Mouse (Mus musculus) lung, postnatal 10 days (tissue): ENCODE results near the gene Elovl6.

Experiments used
- DNase-seq: peaks from one replicate; pipeline ENCODE4 v3.0.0; 2021

Elovl6 gene

DNA sequence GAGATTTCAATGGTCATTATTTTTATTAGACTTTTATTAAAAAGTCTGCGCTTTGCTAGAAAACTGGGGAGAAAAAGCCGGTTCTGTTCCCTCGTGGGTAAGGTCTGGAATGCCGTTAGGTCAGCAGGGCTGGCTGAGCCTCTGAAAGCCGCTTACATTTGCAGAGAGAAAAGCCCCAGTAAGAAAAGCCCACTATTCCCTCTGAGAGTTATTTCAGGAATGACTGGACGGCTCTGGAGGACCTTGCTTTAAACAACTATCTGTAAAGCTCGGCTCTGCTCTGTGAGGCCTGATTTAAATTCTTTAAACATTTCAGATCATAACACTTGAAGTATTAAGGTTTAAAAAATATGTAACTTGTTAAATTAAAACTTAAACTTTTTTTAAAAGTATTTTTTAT, 36.4 kb downstream of the Elovl6 start:
- no peak for DNase-seq

DNA sequence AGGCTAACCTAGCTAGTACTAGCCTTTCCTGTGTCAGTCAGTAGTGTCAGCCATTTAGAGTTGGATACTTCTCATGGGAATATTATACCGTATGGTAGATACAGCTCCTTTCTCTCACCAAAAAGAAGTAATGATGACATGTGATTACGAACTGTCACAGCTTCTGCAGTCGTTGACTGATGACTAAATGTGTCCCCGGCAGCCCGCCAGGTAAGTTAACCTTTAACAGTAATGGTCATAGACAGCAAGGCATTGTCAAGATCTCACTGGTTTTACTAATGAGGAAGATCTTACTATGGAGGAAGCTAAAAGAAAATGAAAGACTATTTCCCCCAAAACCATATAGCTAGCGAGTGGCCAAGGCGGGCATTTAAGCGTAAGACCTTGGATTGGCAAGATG, 38.8 kb downstream of the Elovl6 start:
- no peak for DNase-seq

DNA sequence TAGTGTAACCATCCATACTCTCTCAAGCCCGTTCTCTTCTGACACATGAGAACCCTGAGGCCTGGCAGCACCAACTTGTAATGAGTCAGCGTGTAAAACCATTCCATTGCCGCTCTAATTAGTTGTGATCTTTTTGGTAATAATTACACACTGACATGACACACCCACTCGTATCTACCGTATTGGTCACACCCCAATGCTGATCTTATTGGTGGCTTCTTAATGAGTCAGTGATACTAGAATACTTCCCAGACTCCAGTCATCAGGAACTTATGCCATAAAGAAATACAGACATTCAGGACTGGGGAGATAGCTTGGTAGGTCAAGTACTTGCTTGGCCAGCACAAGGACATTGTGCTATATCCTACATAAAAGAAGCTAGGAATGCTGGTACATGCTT, 39.5 kb downstream of the Elovl6 start:
- DNase-seq: no peak

DNA sequence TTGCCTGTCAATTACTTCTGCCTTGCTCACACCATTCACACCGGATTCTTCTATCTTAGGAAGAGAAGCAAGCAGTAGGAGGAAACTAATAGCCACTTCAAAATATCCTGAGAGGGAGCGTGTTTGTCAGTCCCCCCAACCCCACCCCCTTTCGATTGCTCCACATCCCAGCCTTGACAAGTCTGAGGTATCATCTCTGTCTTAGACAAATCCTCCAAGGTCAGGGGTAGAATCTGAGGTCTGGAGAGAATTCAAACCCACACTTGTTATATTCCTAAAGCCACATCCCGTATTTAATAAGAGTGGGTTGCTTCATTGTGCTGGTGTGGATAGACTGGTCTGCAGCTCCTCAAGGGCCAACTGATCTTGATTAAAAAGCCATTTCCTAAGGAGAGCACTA, 40.8 kb downstream of the Elovl6 start:
- DNase-seq: no peak

DNA sequence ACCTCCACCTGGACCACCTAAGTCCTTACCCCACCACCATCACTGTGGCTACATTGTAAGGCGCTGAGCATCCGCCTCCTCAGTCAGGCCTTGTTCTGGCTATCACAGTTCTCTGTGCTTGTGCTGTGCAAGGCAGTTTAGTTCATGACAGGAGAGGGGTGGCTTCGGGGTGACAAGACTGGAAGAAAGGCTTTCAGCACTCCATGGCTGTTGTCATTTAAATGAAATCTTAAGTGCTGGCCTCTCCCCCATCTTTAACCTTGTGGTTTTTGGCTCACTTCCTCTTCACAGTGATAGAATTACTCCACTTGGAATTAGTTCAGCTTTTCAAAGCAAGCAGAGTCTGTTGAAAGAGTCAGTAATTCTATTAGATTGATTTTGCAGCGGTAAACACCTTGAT, 41.5 kb downstream of the Elovl6 start:
- no peak for DNase-seq

DNA sequence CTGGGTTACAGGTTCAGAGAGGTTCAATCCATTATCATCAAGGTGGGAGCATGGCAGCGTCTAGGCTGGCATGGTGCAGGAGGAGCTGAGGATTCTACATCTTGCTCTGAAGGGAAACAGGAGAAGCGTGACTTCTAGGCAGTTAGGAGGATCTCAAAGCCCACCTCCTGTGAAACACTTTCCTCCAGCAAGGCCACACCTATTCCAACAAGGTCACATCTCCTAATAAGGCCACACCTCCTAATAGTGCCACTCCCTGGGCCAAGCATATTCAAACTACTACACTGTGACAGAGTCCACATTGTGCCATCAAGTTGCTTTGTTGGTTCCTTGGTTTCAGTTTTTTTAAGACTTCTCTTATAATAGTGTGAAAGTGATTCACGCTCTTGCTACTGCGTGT, 42.9 kb downstream of the Elovl6 start:
- DNase-seq: no peak

DNA sequence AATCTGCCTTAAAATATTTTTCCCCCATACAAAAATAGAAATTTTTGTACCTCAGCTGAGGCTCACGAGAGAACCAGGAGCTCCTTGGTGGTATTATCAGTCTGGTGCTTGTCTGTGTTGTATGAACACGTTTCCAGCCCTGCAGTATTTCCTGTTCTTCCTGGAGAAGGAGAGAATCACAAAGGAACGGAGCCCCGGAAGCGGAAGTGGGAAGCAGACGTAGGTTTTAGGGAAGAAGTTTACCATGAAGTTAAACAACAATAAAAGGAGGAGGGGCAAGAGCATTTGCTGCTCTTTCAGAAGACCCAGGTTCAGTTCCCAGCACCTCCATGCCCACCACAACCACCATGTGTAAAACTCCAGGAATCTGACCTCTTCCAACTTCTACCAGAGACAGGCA, 44.4 kb downstream of the Elovl6 start:
- DNase-seq: no peak

DNA sequence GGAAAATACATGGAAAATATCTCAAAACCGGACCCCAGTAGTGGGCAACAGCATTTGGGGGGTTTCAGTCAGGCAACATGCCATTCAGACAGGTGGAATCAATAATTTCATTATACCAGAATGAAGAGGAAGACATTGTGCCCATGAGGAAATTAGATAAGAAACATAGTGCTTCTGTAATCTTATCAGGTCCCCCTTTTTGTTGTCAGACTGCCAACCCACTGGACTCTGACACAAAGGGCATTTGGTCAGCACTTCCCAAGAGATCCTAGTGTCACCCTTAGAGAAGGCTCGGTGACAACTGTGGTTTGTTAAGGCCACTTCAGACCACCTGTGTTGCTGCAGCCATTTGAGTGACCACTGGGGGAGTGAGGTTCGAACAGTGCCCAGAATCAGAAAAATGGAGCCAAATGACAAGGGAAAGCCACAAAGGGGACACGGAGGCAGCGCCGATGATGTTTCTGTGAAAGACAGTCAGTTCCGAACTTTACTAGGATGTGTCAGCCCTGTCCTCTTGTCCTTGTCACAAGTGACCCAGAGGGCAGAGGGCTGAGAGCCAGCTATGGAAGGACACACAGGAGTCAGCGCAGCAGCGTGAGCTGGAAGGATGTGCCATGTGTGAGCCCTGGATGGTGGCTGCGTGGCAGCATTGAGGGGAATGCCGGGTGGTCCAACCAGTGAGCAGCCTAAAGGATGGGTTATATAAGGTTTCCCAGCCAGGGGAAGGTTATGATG, 46.8 kb downstream of the Elovl6 start:
- no peak for DNase-seq

DNA sequence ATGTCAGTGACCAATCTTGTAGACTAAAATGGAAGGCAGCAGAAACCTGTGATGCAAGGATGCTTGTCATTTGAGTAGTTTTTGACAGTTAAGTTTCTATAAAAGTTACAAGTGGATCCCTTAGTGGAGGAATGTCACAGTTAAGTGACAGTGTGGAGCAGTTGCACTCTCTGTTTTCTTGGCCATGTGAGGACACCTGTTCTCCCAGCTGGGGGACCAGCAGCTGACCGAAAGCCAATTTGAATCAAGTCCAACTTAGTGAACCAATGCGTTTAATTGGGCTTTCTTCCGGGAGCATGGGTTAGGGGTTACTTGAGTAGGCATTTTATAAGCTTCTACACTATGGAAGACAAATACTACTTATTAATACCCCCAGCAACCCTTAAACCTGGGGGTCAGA, 48.9 kb downstream of the Elovl6 start:
- DNase-seq: no peak

DNA sequence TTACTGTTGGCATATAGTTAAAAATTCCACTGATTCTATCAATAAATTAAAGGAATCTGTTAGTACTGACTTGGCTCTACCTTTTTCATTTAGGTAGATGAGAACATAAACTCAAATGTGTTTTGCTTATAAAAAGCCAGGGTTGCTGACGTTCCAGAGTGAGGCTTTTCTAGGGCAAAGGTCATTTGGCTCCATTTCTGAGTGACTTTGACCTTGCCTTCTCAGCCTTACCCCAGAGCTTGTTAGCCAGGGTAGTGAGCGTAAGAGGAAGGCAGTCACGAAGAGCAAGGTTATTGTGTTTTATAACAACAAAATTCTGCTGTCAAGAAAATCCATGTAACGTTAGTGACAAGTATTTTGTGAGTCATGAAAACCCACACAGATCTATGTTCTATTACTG, 50.3 kb downstream of the Elovl6 start:
- DNase-seq: no peak

DNA sequence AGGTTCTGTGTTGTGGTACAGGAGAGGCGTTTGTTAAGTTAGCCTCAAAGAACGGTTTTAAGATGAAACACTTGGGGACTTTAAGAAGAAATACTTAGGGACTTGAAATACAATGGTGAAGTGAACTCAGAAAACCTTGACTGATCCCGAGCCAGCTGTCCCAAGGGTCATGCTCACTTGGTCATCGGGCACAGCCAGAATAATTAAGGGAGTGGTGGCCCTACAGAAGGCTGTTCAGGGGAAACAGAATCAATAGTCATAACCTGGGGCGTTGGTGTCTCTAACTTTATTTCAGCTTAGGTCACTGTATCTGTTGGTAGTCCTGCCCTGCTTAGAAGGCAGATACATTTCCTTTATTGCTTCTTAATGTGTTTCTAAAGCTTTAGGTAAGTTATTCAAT, 51.1 kb downstream of the Elovl6 start:
- DNase-seq: no peak

DNA sequence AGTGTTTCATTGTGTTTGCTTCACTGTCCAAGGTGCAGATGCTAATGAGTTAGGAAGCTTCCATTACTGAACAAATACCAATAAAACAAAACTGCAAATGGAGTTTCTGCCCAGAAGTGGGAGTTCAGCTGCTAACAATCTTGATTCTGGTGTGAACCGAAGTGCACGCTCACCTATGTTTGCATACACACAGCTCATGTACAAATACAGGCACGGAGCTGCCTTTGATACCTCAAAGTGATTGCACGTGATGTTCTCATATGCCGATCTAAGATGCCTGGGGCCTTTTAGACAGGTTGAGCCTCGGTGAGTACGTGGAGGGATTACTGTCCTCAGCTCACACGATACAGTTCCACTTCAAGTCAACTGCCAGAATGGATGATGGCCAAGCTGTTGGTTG, 55.8 kb downstream of the Elovl6 start:
- DNase-seq: no peak

DNA sequence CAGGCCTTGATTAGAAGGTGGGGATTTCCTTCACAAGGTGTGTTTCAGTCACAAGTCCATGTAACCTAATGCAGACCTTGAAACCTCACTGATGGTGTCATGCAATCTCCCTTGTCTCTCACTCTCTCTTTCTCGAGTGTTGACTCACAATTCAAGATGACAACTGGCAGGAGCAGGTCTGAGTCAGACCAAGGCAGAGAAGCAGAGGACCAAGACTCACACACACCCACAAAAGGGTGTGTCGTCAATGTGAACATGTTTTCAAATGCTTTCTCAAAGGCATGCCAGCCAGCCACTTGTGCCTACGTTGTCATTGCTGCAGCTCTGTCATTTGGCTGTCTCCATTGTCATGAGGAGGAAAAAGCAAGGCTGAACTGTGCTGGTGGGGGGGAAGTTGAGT, 56.6 kb downstream of the Elovl6 start:
- DNase-seq: no peak

DNA sequence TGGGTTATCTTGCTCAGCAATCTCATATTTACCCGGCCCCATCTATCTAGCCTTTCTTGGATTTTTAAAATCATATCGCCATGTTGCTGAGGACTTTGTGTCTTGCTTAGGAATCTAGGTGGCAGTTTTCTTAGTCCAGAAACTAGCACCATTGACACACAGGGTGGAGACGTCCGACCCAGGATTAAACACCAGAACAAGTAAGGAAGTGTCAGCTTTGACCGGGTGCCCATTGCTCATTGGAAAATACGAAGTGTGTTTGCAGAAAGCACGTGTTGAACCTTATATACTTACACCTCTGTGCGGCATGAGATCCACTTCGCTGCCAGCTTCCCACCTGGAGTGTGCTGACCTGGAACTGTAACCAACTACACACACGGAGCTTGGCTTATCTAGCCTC, 57.5 kb downstream of the Elovl6 start:
- no peak for DNase-seq

DNA sequence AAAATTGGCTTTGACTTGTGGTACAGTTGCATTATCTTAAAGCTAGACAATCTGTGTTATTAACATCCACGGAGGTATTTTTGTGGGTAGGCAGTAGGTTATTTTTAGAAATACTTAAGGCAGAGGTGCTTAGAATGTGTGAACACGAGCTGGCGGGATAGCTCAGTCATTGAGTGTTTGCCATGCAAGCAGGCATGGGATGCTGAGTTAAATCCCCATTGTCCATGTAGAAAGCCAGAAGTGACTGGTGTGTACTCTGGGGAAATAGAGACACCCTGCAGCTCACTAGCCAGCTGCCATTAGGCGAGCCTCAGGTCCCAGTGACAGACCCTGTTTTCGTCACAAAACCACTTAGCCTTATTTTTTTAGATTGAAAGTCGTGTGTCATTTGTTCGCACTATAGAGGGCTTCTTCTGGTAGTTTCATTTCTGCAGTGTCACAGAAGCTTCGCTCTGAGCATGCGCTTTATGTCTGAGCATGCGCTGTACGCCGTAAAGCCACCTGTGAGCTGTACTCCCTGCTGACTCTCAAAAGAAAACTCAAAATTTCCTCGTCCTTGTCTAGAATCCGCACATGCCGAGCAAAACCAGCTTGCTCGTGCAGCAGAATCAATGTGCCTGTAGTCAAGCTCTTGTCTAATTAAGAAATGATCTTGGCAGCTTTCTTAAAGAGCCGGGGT, 58.5 kb downstream of the Elovl6 start:
- DNase-seq: no peak

DNA sequence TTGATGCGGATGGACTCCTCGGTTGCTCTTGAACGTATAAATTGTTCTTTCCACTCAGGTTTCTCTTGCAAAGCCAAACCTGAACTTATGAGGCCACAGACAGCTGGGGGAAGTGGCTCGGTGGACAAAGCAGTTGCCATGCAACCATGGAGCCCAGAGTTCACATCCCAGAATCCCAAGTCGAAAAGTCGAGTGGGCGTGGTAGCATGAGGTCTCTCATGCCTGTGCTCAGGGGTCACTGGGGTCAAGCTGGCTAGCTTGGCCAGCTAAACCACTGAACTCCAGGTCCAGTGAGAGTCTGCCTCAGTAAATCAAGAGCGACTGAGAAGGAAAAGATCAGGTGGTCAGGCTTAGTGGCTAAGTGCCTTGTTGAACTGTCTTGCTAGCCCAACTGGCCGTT, 59.1 kb downstream of the Elovl6 start:
- no peak for DNase-seq

DNA sequence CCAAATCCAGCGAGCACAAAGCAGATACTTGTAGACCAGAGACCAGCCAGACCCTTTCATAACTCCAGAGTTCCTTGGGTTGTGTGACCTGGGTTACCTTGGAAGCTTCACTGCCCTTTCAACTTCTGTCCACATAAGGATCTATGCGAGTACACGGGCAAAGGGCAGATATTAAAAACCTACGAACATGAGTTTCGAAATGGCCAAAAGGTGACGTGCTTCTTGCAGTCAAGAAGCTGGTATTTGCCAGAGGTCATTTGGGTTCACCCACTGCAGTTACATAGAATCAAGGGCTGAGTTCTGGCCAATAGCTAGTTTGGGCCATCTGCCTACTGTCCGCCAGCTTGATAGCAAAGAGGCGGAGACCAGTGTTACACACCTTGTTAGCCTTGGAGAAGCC, 59.6 kb downstream of the Elovl6 start:
- DNase-seq: no peak

DNA sequence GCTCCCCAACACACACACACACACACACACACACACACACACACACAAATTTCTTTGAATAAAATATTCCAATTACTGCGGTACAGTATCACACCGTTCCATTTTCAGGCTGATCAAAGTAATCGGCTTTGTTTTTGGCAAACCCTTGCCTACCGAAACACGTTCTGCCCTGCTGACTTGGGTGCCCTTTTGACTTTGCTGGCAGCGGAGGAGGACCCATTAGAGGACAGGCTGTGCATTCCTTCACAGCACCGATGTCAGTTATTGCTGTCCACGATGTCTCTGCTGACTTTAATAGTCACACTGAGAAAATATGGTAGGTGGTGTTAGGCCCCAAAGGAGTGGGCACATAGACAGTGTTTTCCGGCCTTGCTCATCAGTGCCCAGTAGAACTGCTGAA, 60.8 kb downstream of the Elovl6 start:
- no peak for DNase-seq

DNA sequence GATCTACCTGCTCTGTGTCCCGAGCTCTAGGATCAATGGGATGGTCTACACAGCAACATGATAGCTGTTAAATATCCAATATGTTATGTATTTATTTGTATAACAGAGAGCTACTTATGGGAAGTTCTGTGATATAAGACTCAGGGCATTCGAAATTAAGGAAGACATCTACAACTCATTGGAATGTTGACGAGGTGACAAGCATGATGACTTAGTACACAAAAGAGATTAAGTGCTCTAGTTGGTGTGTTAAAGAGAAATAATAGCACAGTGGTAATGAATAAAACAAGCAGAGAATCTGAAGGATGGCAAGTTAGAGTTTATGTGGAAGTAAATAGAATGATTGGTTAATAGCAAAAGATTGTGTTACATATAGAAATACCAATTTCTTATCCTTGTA, 61.6 kb downstream of the Elovl6 start:
- no peak for DNase-seq

DNA sequence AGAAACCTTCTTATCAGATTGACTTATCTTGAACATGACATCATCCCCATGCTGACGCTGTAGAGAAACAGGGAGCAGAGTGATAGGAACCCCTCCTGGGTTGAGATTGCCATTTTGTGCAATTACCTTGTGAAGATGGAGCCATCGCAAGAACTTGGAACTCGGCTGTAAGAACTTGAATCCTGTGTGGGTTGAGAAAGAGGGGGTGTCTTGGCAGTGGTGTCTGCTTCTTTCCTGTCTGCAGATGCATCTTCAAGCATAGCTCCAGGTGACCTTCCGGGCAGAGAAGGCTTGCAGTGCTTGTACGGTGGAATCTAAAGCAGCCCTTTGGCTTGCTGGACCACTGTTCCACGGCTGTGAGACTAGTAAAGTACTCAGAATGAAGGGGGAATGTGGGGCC, 63.9 kb downstream of the Elovl6 start:
- no peak for DNase-seq

DNA sequence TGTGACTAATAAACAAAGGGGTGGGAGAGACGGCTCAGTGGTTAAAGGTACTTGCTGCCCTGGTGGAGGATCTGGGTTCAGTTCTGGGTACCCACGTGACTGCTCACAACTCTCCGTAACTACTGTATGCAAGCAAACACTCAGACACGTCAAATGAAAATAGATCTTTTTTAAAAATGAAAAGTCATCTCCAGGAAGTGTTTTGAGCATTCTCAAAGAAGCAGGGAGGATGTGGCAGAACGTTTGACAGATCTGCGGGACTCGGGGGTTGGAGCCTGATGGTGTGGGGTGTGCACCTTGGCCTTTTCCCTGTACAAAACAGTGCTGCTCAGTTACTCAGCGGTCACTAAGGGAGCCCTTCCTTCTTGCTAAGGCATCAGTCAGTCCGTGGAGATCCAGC, 70.1 kb downstream of the Elovl6 start:
- no peak for DNase-seq

DNA sequence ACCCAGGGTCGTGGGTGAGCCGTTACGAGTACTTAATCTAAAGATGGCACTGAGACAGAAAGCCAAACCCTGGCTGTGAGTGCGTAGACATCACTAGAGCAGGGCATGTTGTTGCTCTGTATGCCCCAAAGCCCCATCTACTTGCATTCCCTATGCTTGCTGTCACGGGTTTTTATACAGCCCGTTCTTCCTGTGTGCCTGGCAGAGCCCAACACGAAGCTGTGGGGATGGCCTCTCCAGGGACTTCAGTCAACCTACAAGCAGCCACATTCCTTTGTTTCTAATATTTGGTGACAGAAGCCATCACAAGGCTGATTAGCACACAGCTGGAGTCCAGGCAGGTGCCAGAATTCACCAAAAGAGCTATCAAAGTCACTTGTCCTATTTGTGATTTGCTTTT, 73.3 kb downstream of the Elovl6 start:
- no peak for DNase-seq

DNA sequence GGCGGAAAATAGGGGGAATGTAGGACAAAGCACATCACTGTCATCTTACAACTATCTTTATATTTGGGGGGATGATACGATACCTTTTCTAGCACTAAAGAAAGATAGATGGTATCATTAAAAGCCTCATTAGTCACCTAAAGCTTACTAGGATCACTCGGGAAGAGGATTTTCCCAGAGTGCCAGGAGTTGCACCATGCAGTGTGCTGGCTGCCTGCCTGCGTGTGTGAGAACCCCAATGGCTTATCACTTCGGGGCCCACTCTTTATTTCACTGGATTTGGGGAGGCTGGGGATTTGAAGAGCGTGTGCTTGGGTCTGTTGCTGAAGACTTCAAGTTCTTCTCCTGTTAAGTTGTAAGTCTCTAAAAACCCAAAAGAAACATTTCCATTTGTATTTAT, 73.8 kb downstream of the Elovl6 start:
- no peak for DNase-seq

DNA sequence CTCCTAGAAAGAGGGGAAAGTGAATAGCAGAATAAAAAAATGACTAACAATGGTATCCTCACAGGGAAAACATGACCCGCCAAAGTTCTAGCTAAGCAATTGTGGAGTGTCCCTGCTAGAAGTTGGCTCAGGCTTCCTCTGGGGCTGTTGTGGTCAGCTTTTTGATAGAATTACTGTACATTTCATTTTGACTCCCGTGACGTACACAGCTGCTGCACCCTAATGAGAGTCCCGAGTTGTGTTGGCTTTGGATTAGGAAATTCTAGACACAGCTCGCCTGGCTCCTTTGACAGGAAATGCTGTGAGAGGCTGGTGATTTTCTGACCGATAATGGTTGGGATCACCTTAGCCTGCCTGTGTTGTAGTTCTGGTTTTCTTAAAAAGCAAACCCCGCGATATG, 79.5 kb downstream of the Elovl6 start:
- DNase-seq: no peak
